Mouse (Mus musculus) C2C12 (cell line): ENCODE results near the gene Stxbp1. TPM values are rescaled to one million over a fixed set of nuclear protein-coding genes. Genes with fewer than 3 reads are reported as not detected.

Source experiments
- H3K27me3 ChIP-seq: one replicate; pipeline ENCODE4 v1.6.1; 2011; ENCODE audit not compliant: control insufficient read depth, insufficient read depth, insufficient read length
- H3K36me3 ChIP-seq: one replicate; pipeline ENCODE4 v1.6.1; 2011; ENCODE audit not compliant: control insufficient read depth, insufficient read depth
- H3K4me3 ChIP-seq: one replicate; pipeline ENCODE4 v1.5.1; 2011; ENCODE audit warnings: mild to moderate bottlenecking, control low read depth; ENCODE audit not compliant: poor library complexity, insufficient read depth, severe bottlenecking
- H3K79me2 ChIP-seq: one replicate; pipeline ENCODE4 v1.6.1; 2011; ENCODE audit not compliant: control insufficient read depth, insufficient read depth
- H3K79me3 ChIP-seq: one replicate; pipeline ENCODE4 v1.6.1; 2011; ENCODE audit warnings: low read depth, control low read depth
- H3ac ChIP-seq: one replicate; pipeline ENCODE3; 2011; ENCODE audit warnings: low read depth; ENCODE audit not compliant: control insufficient read depth, insufficient read length
- CEBPB ChIP-seq: IDR thresholded peaks from one replicate; pipeline ENCODE4 v1.6.1; 2011; ENCODE audit warnings: low read depth, mild to moderate bottlenecking, control low read depth, moderate library complexity
- CTCF ChIP-seq: IDR thresholded peaks from one replicate; pipeline ENCODE4 v1.5.1; 2011; ENCODE audit not compliant: control insufficient read depth, insufficient read depth, insufficient read length
- FOSL1 ChIP-seq: IDR thresholded peaks from one replicate; pipeline ENCODE4 v1.8.0; 2011; ENCODE audit warnings: mild to moderate bottlenecking, low read length; ENCODE audit not compliant: poor library complexity, insufficient read depth, severe bottlenecking
- MAX ChIP-seq: IDR thresholded peaks from one replicate; pipeline ENCODE4 v1.6.1; 2011; ENCODE audit warnings: mild to moderate bottlenecking, control low read depth
- MYOD1 ChIP-seq: IDR thresholded peaks from one replicate; pipeline ENCODE4 v1.6.1; 2011; ENCODE audit warnings: low read depth; ENCODE audit not compliant: control insufficient read depth, insufficient read length
- MYOG ChIP-seq: IDR thresholded peaks from one replicate; pipeline ENCODE4 v1.6.1; 2011; ENCODE audit not compliant: control insufficient read depth, insufficient read length; ENCODE audit errors: extremely low read depth
- USF1 ChIP-seq: IDR thresholded peaks from one replicate; pipeline ENCODE4 v1.6.1; 2011; ENCODE audit warnings: low read depth, mild to moderate bottlenecking, control low read depth, moderate library complexity
- polyA plus RNA-seq: library from polyadenylated mRNA; unstranded; fragments of >200 nt; fragmentation: generic; extraction: Trizol; gene quantifications from one replicate; pipeline ENCODE4 v1.2.1, GENCODE M21; 2012; ENCODE audit warnings: missing spikeins

Stxbp1 gene
- polyA plus RNA-seq, 1 experiment = 28.7 TPM

DNA sequence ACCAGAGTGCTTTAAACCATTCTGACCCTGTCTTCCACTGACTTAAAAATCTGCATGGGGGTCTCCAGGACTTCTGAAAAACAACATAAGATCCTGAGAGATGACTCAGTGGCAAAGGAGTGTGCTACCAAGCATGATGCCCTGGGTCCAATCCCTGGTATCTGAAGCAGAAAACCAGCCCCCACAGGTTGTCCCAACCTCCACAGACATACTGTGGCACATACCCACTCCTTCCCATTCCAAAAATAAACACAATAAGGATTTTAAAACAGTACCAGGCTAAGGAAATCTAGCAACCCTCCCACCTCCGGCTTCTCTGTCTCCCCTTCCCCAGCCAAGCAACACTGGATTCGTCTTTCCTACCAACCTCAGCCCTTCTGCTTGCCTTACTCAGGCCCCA lies 7.8 kb downstream of the Stxbp1 start:
- no peak overlapping the region for H3K4me3 ChIP-seq
- peaks cover 17% of the 10 kb centered on the region for H3K79me3 ChIP-seq
- no peak overlapping the region for H3ac ChIP-seq
- H3K79me2 ChIP-seq = peaks cover 65% of the 10 kb centered on the region
- no peak for TF ChIP-seq MAX
- TF ChIP-seq MYOG = no peak
- no peak for TF ChIP-seq CEBPB
- TF ChIP-seq CTCF = no peak
- TF ChIP-seq USF1 = no peak
- no peak for TF ChIP-seq MYOD1
- TF ChIP-seq FOSL1 = no peak
- no peaks in the 10 kb centered on the region for H3K27me3 ChIP-seq
- H3K36me3 ChIP-seq = peaks cover 12% of the 10 kb centered on the region

DNA sequence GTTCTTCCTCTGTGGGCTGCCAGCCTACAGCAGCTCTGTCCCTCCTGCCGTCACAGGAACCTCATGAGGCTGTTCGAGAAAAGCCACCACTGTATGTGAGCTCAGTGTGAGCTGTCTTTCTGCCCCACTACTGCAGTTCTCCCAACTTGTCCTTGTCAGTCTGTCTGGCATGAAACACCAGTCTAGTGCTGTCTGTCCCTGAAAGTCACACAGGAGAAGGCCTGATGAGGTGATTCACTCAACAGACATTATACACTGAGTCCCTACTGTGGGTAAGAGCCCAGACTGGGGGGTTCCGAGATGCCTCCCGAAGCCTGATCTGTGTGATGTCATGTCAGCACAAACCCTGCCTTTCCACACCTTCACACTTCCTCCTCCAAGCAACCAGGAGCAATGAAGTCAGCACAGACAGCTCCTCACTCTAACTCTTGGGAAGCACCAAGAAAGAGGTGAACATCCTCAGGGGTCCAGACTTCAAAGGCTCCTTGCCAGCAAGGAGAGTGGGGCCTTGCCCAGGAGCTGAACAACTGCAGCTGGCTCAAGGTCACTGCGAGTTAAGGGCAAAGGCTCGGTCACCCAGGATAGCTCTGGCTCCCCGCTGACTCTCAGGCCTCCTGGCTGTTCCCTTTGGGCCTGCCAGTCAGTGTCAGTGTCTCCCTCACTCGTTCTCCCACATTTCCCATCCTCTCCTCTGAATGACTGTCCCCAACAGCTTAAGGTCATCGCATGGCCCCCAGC lies 8.7 kb downstream of the Stxbp1 start:
- H3K36me3 ChIP-seq = peaks cover 12% of the 10 kb centered on the region
- peaks cover 10% of the 10 kb centered on the region for H3K79me3 ChIP-seq
- H3K27me3 ChIP-seq = no peaks in the 10 kb centered on the region
- no peak overlapping the region for H3ac ChIP-seq
- H3K79me2 ChIP-seq = peaks cover 63% of the 10 kb centered on the region
- TF ChIP-seq CTCF (no peak), MYOG (no peak), MYOD1 (no peak), MAX (no peak), USF1 (no peak), FOSL1 (no peak), CEBPB (no peak)
- no peak overlapping the region for H3K4me3 ChIP-seq

- Histone ChIP-seq H3ac (no peak overlapping the region), H3K36me3 (peaks cover 5% of the 10 kb centered on the region), H3K27me3 (no peaks in the 10 kb centered on the region), H3K79me3 (peaks cover 6% of the 10 kb centered on the region), H3K4me3 (no peak overlapping the region), H3K79me2 (peaks cover 58% of the 10 kb centered on the region)
- TF ChIP-seq CTCF (no peak), MAX (no peak), MYOD1 (no peak), MYOG (no peak), CEBPB (no peak), USF1 (no peak), FOSL1 (no peak)
Measured at GRCm38 (mm10) chr2:32835588-32835987, 11.5 kb downstream of the Stxbp1 start.

DNA sequence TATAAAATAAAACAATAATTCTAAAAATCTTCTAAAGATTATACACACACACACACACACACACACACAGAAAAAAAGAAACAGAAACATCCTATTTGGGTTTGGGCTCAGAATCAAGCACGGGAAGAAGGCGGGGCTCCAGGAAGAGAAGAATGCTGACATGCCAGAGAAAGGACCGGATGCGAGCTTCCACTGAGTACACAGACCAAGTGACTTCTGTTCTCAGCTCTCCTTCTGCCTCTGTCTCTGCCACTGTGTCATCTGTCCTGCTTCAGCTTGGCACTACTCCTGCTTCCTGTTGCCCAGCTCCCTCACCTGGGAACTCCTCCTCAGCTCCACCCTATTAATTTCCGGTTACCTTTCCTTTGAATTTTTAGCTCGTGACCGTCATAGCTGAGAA lies 12.5 kb downstream of the Stxbp1 start:
- H3K36me3 ChIP-seq = no peaks in the 10 kb centered on the region
- no peaks in the 10 kb centered on the region for H3K27me3 ChIP-seq
- peaks cover 4% of the 10 kb centered on the region for H3K79me3 ChIP-seq
- no peak overlapping the region for H3ac ChIP-seq
- H3K79me2 ChIP-seq = peaks cover 54% of the 10 kb centered on the region
- H3K4me3 ChIP-seq = no peak overlapping the region
- TF ChIP-seq USF1 (no peak), MYOG (no peak), FOSL1 (no peak), MAX (no peak), CEBPB (no peak), MYOD1 (no peak), CTCF (no peak)

GRCm38 (mm10) chr2:32828979-32829676 lies 17.9 kb downstream of the Stxbp1 start:
- Histone ChIP-seq H3K79me2 (peaks cover 34% of the 10 kb centered on the region), H3K4me3 (no peak overlapping the region), H3K27me3 (no peaks in the 10 kb centered on the region), H3K36me3 (no peaks in the 10 kb centered on the region), H3ac (no peak overlapping the region), H3K79me3 (peaks cover 3% of the 10 kb centered on the region)
- TF ChIP-seq CTCF = no peak
- TF ChIP-seq MYOG = no peak
- no peak for TF ChIP-seq FOSL1
- TF ChIP-seq CEBPB = no peak
- TF ChIP-seq MAX = no peak
- TF ChIP-seq MYOD1 = no peak
- no peak for TF ChIP-seq USF1

DNA sequence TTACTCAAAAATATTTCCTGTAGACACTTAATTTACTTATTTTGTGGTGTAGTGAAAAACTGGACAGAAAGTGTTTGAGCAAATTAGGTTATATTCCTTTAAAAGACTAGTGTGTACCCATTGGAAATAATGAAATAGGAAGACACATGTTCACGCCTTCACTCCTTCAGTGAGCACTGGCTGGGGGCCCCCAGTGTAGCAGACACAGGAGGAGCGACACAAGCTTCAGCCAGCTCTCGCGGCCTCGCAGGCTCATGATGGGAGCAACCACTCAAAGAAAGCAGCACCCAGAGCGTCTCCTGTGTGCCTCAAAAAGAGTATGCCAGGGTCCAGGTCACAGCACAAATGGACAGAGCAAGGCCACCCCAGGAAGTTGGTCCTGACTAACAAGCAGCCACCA lies 21.2 kb downstream of the Stxbp1 start:
- no peak for TF ChIP-seq CTCF
- TF ChIP-seq MAX = no peak
- TF ChIP-seq FOSL1 = no peak
- TF ChIP-seq MYOG = no peak
- no peak for TF ChIP-seq USF1
- TF ChIP-seq CEBPB = no peak
- TF ChIP-seq MYOD1 = no peak
- H3K36me3 ChIP-seq = peaks cover 9% of the 10 kb centered on the region
- no peaks in the 10 kb centered on the region for H3K27me3 ChIP-seq
- peaks cover 3% of the 10 kb centered on the region for H3K79me3 ChIP-seq
- no peak overlapping the region for H3ac ChIP-seq
- H3K79me2 ChIP-seq = peaks cover 22% of the 10 kb centered on the region
- no peak overlapping the region for H3K4me3 ChIP-seq
